Mouse (Mus musculus) right cerebral cortex, postnatal 10 days (tissue): ENCODE results near the gene Napb.
"Not testable (repeated sequence)": the region's sequence is repeated elsewhere in the genome, so short reads cannot be mapped to it uniquely, and the experiment has no call there.

ENCODE experiments used
- DNase-seq, 2 experiments: peaks; one replicate each; pipeline ENCODE4 v3.0.0; 2021; ENCODE audit warnings: low spot score in 2 of 2

Napb gene

DNA sequence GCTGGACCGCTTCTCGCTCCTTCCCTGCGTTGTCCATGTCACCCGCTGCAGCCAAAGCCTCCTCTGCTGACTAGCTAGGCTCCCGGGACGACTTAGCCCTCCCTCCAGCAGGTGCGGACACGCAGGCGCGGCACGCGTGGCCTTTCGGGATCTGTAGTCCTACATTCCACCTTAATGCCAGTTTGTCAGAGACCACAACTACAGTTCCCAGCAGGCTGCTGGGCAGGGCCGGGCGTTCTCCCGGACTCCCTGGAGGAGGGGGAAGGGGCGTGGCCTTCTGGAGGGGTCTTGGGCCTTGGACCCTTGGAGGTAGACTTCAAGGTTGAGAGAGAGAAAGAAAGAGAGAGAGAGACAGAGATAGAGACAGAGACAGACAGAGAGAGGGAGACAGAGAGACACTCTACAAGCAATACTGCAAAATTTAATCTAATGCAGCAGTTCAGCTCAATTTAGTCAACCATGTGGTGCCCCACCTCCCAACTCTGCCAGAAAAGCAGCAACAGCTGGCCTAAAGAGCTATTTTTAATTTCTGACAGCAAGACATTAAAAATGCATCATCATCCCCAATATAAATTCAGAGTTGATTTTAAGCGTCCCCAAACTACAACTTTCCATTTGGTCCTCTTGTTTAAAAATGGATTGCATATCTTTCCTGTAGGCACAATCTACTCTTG lies at the start of gene Napb:
Gene Napb, minus strand, starts transcription at position 141 of the 674 bp plus-strand sequence.
- peak; percentile 97 to 98 for DNase-seq

DNA sequence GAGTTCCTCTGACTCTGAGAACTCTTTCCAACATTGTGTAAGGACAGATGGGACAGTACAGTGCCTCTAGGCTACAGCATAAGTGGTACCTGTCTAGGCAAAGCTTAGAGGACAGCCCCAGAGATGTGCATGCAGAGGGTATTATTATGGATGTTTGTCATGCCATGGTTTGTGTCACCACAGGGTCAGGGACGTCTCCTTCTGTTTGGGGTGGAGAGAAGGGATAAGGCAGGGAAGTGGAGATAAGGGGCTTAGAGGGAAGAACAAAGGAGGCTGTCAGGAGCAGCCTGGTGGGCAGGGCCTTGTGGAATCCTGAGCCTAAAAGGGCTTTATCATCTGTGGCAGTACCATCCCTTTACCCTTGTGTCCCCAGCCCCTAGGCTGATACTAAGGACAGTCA lies 49.4 kb upstream of the Napb start, which contains the start of gene 8030411F24Rik:
Gene 8030411F24Rik, plus strand, starts transcription at position 301 of the 400 bp plus-strand sequence.
- DNase-seq = no peak

- DNase-seq = not testable (repeated sequence)
Measured at GRCm38 (mm10) chr2:148771397-148771796, 39.1 kb upstream of the Napb start, which contains the start of gene Cst11. Gene Cst11, minus strand, starts transcription at chr2:148771497.

- DNase-seq = no peak
Measured at GRCm38 (mm10) chr2:148763648-148764388, 31.6 kb upstream of the Napb start.

GRCm38 (mm10) chr2:148754310-148754846 lies 22.1 kb upstream of the Napb start:
- no peak for DNase-seq

DNA sequence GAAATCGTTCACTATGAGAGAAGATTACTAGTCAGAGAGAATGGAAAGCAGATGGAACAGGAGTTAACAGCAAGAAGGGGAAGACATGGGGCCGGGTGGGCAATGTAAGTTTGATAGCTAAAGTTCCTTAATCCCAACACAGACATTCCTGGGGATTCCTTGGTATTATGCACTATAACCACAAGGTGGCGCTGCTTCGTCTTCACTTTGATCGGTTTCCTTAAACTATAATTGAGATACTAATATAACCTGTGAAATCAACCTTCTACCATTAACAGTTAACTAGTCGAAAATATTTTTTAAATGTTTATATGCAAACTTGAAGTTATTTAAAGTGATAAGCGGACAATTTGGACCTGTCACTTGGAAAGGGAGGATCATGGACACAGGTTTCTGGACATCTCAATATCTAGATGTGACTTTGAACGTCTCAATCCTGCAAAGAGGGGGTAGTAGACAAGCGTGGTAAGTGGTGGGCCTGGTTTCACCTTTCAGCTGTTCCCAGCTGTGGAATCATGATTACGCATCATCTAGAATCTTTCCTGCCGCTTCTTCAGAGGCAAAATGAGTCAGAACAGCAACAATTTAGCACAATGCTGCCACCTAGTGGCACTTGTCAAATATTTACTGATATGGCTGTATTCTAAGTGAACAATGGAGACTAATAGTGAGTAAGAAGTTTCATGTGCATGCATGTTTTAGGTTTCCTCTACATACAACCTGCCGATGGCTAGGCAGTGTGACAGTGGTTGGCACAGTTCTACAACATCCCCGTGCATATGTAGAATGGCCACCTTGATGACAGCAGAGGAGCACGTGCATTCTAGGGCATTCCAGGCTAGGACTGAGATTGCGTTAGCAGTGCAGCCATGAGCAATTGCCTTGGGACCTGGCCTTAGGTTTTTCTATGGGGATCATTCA lies 19.9 kb upstream of the Napb start:
- DNase-seq = peak; percentile 82 to 83

DNA sequence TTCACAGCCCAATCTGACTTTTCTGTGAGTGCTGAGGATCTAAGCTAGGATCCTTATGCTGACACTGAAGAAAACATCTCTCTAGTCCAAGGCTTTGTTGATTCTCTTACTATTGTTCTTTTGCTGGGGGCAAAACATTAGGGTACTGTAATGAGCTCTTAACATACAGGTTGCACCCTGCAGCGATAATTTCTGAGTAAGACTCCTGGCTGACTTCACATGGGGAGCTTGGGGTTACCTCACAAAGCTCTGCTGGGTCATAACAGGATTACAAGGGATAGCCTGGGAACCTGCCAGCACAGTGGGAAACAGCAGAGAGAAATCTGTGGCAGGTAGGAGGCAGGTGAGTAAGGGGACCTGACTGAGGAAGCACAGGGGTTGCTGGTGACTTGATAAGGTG lies 17.8 kb upstream of the Napb start, which contains the start of gene Cstl1:
Gene Cstl1, plus strand, starts transcription at position 301 of the 400 bp plus-strand sequence.
- no peak for DNase-seq

DNA sequence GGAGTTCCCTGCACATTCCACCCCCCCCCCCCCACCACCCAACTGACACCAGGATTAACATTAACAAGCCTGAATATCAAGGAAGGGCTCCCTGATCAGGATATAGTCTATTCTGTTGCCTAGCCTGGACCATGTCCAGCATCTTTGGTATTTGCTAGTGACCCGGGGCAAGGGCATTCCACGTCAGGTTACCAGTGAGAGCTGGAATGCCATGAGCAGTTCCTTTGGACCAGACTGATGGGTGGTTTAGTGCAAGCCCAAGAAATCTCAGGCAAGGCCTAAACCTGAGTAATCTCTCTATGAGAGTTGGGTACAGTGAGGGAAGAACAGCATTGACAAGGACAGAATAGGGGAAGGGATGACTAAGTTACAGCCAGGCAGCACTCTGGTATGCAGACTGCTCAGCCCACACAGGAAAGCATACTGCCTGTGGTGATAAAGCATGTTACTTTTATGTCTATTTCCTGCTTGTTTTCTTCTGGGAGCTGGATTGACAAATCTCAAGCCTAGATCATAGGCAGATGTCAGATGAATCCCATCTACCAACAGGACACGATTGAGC lies 11.7 kb upstream of the Napb start:
- DNase-seq = no peak

- peak; percentile 60 to 74 for DNase-seq
Measured at GRCm38 (mm10) chr2:148743001-148743400, 10.7 kb upstream of the Napb start.

GRCm38 (mm10) chr2:148731614-148732326 lies 497 bp downstream of the Napb start:
- peak; percentile 39 to 49 for DNase-seq

DNA sequence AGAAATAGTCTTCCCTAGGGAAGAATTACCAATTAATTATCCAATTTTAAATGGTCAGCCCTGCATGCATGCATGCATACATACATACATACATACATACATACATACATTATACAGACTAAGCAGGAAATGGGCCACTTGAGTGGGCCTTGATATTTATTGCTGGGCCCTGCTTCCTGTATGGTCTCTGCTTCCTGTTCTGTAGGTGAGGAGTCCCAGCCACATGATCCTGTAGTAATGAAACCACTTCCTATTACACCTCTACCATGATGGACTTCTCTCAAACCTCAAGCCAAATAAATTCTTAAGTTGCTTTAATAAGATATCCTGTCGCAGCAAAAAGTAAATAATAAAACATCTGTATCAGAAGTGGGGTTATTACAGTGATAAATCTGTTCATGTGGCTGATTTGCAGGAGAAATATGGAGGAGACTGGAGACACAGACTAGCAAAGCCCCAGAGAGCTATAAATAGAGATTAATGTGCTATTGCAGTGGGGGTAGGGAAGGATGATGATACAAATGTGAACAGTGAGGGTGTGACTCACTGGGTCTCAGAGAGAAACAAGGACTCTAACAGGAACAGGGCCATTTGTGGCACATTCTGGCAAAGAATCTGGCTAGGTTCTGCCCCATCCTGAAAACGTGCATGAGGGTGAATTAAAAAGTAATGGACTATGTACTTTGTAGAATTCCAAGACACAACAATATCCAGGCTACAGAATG lies 12.8 kb downstream of the Napb start:
- DNase-seq = no peak

DNA sequence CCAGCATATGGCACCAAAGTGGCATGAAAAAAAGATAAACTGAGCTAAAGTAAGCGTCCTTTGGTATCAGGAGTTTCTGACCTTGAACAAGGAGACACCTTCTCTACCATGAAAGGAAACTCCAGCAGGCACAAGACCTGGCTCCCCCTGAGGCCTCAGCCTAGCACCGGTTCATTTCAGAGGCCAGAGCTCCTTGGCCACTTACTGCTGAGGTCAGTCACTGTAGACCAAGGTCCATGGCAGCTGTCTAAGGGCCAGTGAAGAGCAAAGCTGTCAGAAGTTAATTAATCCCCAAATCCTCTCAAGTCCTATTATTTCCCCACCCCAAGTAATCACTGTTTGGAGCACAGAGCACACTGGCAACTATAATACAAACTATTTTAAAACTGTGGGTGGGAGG lies 15.2 kb downstream of the Napb start:
- DNase-seq = no peak

GRCm38 (mm10) chr2:148712326-148712725 lies 19.9 kb downstream of the Napb start:
- DNase-seq = no peak

DNA sequence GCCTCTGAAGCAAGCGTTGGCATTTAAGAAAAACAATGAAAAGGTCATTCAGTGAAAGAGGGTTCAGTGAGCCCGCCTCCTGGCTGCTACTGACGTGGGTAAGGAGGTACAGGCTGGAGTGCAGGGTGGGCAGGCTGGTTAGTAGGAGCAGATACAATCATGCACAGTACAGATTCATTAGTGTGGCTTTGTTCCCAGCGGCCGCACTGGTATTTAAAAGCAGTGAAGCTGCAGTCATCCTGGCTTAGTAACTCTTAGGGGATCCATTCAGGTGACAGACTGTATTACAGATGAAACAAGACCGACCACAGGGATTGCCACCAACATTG lies 25.1 kb downstream of the Napb start:
- no peak for DNase-seq

DNA sequence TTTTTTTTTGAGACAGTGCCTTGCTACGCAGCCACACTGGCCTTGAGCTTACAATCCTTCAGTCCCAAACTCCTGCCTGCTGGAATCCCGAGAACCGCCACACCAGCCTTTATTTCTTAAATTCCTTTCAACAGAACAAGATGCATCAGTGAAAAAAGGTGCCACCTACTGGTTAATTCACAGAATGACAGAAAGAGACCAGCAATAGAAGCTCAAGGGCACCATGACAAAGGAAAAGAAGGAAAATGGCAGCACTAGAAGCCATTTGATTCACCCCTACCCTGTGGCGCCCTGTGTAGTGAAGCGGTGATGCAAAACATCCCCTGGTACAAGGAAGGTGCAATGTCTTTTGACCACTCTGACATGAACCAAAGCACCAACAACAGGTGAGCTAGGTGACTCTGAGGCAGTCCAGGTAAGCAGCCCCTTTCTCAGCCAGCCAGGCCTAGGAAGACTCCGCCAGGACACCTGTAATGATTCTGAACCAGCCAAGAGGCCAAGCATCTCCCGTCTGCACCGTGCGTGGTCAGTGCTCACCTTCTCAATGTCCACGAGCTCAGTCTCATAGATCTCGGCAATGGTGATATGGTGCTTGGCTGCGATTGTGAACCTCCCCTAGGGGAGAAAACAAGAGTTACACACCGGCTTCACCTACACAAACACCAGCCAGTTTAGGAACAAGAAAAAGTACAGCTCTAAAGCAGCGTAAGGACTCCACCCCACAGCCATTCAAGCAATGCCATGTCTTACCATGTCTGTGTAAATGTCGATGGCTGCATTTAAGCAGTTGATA lies 25.7 kb downstream of the Napb start:
- no peak for DNase-seq

DNA sequence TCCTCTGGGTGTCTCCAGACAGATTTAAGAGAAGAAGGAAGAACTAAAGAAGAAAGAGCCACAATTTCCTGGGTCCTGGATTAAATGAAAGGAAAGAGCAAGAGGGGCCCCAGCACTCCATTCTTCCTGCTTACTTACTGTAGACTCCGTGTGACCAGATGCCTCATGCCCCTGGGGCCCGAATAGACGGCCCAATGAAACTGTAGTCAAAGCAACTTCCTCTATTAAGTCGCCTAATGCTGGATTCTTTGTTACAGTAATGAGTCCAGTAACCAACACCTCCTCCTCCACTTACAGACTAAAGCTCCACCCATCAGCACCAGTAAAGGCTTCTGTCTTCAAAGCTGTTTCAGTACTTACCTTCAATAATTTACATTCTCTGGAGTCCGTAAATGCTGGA lies 33.7 kb downstream of the Napb start:
- DNase-seq = no peak

GRCm38 (mm10) chr2:148690781-148691180 lies 41.5 kb downstream of the Napb start:
- DNase-seq = no peak

DNA sequence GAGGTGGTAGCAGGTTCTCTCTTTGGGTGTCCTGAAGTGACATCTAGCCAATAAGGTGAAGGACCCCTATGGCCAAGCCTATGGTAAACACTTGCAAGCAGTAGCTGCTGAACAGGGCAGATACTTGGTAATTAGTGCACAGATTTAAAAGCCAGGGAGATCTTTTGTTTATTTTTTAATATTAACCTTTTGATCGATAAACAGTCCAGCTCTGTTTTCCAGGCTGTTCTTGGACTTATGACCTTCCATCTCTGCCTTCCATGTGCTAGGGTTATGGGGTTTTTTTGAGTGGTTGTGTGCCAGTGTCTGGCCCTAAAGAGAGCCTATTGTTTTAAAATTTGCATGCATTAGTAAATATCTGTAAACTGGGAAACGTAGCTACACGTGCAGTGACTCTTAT lies 42.0 kb downstream of the Napb start:
- DNase-seq = no peak

GRCm38 (mm10) chr2:148689444-148690140 lies 42.7 kb downstream of the Napb start:
- DNase-seq = no peak
